Mouse (Mus musculus): ENCODE results near the gene 0610040J01Rik.

0610040J01Rik gene

DNA sequence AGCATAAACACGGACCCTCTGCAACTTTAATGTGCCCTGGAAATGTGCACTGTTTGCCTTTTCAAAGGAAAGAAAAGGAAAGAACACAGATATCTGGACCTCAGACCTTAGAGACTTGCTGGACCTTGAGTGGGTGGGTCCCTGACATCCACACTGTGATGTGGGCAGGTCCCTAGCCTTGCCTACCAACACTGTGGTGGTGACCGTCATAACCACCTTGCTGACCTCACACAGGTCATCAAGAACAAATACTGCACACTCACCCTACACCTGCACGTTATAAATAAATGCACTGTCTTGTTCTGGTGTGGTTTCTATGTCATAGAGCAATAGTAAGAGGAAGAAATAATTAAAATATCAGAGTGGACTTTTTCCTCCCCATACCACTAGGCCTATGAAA lies 91.2 kb downstream of the 0610040J01Rik start:
- no peak for DNase-seq (ENCODE audit: low spot score)

DNA sequence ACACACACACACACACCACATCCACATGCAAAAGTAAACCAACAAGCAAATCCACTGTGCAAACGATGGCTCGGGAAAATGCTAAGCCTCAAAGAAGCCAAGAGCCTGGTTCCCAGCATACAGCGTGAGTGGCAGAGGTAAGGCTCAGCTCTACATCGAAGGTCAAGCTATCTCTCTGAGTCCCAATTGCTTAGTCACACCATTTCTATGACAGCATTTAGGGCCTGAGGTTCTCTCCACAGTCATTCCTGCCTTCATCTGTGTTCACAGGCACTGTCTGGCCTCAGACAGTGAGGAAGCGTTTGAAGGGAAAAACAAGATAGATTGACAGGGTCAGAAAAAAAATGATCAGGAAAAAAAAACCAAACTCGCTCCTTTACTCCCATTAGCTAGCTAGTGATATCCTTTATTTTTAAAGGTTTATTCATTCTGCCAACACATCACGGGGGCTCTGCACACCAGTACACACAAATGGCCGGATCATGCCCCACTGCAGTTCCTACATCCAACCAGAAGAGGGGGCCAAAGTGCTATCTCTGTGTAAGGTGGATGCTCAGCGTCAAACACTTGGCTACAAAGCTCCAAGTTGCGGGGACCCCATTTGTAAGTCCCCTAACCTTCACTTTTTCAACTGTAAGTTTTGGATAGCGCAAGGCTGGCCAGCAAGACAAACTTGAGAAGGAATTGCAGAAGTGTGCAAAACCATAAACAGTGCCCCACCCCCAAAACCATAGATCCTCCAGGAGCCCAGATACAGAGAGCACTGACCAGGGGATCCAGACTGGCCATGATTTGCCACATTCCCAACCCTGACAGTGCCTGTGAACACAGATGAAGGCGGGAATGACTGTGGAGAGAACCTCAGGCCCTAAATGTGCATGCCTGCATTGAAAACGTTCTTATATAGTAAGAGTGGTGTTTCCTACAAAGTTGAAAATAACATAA lies 94.3 kb downstream of the 0610040J01Rik start:
- DNase-seq (ENCODE audit: low spot score) = peak; percentile 80

DNA sequence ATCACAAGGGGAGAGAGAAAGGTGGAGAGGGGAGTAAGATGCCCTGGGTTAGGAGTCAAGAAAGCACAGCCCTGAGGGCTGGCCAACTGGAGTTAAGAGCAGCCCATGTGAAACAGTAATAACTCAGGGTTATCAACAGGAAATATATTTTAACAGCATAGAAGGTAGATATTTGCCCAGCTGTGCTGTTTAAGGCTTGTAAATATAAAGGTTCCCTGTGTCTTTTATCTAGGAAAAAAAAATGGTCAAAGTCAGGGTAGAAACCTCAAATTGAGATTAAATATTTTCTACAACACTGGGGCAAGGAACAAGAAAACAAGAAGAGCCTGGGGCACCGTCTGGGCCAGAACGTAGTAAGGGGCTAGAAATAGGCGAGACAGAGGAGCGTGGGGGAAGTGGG lies 95.3 kb downstream of the 0610040J01Rik start:
- DNase-seq (ENCODE audit: low spot score) = no peak

DNA sequence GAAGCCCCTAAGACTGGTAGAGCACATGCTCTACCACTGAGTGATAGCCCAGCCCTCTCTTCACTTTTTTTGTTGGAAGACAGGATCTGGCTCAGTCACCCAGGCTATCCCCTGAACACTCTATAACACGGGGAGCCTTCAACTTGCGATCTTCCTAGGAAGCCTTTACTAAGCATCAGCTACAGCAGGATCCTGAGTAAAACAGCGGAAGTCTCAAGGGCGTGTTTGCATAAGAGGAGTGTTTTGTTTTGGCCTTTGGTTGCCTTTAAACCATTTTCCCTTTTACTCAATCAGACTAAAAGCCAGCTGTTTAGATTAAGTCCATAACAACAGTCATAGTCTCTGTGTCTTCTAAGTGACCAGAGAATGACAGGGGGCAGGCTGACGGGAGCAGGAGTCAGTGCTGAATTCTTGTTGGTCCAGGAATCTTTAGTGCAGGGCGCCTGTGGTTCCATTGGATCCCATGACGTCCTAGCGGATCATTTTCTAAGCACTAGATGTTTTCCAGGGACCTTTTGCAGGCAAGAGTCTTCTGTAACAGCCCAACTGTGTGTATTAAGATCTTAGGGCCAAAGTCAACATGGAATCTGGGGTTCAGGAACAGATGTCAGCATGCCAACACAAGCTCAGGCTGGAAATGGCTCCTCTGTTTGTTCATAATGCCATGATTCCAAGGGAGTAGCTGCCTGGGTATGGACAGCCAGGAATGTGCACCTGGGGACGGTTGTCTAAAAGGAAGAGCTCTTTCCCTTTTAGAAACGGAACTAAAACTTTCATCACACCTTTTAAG lies 98.2 kb downstream of the 0610040J01Rik start:
- no peak for DNase-seq (ENCODE audit: low spot score)

DNA sequence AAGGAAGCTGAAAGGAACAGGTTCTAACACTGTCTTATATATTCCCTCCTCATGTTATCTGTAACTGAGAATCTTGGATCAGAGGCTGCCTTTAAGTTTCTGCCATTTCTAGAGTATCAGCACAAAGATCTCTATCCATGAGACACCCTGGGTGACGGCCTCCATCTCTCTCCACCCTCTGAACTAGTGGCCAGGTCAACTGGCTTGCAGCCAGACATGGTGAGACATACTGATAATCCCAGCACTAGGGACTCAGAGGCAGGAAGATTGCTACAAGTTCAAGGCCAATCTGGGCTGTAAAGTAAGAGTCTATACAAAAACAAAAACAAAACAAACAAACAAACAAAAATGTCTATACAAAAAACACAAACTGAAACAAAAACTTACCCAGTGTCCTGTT lies 102.7 kb downstream of the 0610040J01Rik start:
- DNase-seq (ENCODE audit: low spot score) = no peak

DNA sequence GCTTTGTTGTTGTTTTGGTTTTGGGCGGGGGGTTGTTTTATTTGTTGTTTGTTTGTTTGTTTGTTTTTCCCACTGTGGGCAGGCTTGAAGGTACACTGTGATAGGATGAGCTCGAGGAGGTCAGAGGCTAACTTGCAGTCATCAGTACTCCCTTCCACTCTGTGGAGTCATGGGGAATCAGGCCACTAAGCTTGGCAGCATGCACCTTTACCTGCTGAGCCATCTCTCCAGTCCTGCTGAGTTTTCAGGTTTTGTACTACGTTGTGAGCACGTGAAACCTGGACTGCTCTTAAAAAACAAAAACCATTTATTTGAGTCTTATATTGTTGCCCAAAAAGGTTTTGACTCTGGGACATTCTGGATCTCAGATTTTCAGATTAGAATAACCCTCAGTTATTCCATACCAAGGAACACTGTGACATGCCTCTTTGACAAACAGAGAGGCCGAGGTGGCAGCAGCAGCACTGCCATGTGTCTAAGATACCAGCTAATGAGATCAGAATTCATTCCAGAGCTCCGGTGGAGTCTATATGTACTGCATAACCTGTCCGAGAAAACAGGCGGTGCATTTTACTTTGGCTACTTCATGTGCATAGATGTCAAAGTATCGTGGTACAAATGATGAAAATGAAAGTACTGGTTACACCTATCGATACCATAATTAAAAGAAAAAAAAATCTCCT lies 104.4 kb downstream of the 0610040J01Rik start:
- DNase-seq (ENCODE audit: low spot score) = no peak

DNA sequence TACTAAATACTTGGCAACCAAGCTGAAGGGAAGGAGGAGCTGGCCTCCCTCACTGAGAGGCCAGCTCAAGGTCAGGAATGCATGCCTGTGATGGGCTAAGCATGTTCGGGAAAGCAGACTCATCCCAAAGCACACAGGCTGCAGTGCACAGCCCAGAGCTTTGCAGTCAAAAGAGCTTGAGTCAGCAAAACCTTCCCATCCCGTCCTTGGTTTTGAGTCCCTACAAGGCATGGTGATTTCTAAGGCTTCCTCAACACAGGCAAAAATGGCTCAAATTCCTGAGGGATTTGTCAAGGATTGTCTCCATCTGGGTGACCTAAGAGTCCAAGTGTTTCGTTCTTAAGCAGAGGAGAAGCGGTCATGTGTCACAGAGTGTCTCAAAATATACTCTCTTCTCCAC lies 106.0 kb downstream of the 0610040J01Rik start:
- DNase-seq (ENCODE audit: low spot score) = no peak

DNA sequence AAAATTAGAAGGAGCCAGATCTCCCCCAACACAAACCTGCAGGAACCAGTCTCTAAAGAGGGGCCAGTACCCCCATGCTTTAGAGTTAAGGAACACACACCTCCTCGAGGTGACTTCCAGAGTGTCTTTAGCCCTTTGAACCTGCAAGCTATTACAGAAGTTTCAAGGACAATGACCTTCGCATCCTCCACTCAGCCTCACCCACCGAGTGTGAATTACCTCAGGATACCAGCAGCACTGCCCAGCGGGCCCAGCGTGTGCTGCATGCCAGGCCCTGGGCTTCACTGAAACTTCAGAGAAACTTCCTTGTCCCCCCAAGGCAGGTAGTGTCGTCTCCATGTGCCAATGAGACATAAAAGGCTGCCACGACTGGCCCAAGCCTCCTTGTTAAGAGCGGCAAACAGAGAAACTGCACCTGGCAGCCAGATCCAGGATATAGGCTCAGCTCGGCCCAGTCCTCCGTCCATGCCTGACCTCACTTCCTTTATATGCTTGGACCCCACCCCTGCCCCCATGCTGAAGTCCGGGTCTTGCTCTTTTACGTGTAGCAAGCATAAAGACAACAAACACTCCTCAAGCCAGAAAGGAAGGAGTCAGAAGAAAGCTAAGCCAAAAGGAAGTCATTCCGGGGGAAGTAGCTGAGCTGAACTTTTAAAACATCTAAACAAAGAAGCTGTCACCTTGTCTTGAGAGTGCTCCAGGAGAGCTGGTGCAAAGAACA lies 111.3 kb downstream of the 0610040J01Rik start:
- no peak for DNase-seq (ENCODE audit: low spot score)

DNA sequence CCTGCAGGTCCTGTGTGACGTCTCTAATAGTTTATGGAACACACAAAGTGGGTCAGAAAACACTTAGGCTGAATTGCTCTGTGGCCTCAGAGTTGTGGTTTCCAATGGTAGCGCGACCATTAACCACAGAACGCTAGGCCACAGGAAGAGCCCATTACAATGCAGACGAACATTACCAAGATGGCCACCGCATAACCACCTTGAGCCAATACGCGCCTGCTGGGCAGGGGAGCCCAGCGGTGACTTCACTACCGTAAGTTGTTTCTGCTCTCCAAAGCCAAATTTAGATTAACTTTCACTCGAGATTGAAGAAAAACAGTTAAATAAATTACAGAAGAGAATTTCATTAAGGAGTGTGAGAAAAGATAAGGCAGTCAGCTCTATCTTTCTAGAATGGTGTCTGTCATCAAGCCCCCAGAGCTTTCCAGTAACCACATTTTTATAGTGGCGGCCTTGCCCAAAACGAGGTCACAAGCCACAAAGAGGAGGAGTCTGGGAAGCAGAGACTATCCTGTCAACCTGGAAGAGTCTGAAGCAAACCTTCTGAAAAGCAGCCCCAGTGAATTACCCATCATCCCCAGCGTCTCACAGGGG lies 113.0 kb downstream of the 0610040J01Rik start:
- no peak for DNase-seq (ENCODE audit: low spot score)

DNA sequence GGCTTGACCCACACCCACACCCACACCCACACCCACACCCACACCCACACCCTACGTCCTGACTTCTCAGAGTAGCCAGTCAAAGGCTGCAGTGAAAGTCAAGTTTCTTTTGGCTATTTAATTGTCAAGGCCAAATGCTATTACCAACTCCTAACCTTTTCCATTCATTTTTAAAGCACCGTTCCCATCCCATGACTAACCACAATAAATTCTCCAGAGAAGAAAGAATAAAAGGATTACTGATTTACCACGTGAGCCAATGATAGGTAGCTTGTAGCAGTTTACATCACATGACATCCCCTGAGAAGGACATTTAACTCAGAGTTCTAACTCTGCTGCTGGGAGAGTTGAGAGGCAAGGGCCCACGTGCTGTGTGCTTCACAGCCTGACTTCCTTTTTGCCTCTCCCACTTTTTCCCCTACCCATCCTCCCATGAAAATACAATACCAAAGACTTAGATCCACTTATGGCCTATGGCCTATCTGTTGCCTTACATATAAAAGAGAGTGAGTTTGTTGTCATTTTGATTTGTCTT lies 118.7 kb downstream of the 0610040J01Rik start:
- no peak for DNase-seq (ENCODE audit: low spot score)

DNA sequence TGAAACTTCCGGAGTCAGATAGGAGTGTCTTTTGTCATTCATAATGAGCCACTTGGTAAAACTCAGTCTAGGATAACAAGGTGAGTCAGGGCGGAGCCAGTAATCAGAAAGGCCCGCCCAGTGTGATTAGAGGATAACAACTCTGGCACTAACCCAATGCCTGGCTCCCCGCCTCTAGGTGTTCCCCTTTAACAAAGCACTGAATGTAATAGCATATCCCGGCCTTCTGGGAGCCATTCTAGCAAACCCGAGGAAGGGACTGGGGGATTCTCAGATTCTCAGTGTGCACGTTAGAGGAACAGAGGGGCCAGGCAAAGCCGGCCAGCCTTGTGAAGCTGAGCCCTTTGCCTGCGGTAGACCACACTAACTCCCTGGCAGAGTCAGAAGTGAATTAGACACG lies 120.7 kb downstream of the 0610040J01Rik start:
- DNase-seq (ENCODE audit: low spot score) = no peak

DNA sequence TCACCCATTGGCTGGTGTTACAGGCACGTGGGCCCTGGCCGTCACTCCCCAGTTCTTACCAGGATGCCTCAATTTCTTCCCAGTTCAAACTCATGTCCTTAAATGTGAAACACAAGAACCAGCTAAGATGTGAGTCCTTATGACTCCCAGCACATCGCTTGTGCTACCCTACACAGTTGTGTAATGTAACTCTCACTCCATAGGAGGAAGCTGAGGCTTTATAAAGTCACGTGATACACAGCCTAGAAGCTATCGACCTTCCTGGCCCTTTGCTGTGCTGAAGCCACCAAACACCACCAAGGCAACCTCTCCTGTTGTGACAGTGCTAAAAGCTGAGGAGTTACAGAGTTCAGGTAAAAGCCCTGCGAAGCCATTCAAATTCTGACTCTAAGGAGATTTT lies 123.4 kb downstream of the 0610040J01Rik start:
- no peak for DNase-seq (ENCODE audit: low spot score)

DNA sequence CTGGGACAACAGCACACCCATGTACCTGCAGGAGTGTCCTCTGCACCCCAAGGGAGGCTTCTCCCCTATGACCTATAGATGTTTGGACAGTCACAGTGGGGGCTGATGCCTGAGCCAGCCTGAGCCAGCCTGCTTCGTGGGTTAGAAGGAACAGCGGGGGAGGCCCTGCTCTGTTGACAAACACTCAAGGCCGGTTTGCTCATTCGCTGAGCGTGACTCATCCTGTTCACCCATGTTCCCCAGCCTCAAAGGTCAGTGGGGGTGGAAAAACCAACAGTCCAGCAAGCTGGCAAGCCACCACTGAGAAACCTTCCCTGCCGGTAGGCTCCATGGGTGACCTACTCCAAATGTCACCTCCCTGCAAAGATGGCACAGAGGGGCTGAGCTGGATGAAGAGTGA lies 124.6 kb downstream of the 0610040J01Rik start:
- no peak for DNase-seq (ENCODE audit: low spot score)

DNA sequence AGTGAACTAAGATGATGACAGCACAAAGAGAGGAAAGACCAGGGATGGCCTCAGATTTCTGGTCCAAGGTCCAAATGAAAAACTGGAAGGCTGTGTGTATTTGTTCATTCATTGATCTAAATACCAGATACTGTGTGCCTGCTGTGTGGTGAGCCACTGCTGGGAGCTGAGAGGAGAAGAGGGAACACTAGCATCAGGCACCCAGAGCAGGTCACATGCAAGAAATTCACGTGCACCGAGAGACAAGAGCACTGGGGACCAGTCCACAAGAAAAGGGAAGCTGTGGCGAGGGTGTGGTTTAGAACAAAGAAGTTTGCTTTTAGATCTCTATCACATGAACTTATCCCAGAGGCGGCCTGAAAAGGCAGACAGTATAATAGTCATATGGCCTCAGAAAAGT lies 126.4 kb downstream of the 0610040J01Rik start:
- DNase-seq (ENCODE audit: low spot score) = no peak

DNA sequence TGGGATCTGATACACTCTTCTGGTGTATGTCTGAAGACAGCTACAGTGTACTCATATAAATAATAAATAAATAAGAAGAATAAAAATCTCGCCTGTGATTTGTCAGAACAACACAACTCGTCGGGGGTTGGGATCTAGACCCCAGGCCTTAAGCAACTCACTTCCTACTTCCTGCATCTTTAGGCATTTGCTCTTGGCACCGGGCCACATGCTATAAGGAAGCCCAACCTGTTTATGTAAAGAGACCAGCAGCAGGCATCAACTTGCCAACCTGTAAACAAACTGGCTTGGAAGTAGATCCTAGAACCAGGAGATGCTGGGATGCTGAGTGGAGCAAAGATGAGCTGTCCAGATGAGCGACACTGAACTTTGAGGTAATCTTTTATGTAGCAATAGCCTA lies 129.7 kb downstream of the 0610040J01Rik start:
- DNase-seq (ENCODE audit: low spot score) = no peak

DNA sequence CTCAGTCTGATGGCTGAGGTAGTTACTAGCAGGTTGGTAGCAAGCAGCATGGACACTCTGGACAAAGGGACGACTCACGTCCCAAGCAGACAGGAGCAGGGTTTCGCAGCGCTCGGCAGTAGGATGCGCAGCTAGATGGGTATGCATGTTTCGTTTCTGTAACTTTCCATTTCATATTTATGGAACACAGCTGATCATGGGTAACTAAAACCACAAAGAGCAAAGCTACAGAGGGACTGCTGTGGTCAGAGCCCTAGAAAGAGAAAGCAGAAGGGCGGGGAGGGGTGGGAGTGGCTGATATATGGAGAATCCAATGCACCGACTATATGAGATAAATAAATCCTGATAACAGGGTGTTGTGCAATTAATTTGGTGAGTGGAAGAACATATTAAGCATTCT lies 131.1 kb downstream of the 0610040J01Rik start:
- no peak for DNase-seq (ENCODE audit: low spot score)

DNA sequence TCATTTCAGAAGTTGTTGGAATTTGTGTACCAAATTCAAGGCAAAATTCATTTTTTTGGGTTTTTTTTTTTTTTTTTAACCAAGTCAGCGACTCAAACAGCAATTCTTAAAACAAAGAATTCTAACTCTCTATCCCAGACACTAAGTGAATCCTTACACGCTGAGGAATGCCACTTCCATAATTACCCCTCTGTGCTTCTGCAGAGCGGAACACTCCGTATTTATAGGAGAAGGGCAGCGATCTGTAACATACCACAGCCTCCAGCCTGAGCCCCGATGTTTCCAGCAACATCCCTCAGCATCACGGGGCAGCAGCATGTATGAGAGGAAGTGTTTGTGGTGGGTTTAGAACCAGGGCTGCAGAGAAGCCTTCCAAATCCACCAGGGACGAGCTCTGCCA lies 135.4 kb downstream of the 0610040J01Rik start:
- no peak for DNase-seq (ENCODE audit: low spot score)

DNA sequence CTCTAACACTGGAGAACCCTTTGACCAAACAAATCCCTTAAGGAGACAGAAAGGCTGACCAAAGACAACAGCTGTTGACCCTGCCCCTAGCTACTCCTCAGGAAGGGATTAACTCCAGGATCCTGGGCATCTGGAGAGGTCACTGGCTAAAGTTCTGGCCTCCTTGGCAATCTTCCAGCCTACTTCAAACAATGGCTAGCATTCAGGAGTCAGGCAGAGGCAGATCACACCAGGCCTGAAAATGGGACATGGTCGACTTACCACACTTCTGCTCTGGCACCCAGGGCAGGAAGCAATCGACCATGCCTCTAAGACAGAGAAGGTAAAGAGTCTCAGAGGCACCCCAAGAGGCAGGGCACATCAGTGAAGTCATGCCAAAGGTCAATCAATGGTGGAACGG lies 137.0 kb downstream of the 0610040J01Rik start:
- DNase-seq (ENCODE audit: low spot score) = no peak
